Mouse (Mus musculus) forebrain, postnatal 0 days (tissue): ENCODE results near the gene Serinc5. TPM values are rescaled to one million over a fixed set of nuclear protein-coding genes. Genes with fewer than 3 reads are reported as not detected.

Source experiments
- ATAC-seq: fragments of 200-750 bp; cut with Nextera tagmentation; 2 replicates; pipeline ENCODE4 v1.8.0; 2017; ENCODE audit warnings: mild to moderate bottlenecking, moderate library complexity
- DNase-seq: peaks from one replicate; pipeline ENCODE4 v3.0.0-alpha.2; 2015
- H3K27ac ChIP-seq: fragments of 300-500 bp; sonication (generic); 2 replicates; pipeline ENCODE4 v1.5.1; 2014; ENCODE audit warnings: low read depth, mild to moderate bottlenecking, antibody characterized with exemption, low read length, moderate library complexity, mixed read lengths
- H3K27me3 ChIP-seq: fragments of 300-500 bp; sonication (generic); 2 replicates; pipeline ENCODE4 v1.6.1; 2014; ENCODE audit warnings: mild to moderate bottlenecking, low read length, mixed read lengths; ENCODE audit not compliant: insufficient read depth
- H3K36me3 ChIP-seq: fragments of 300-500 bp; sonication (generic); 2 replicates; pipeline ENCODE4 v1.6.1; 2014; ENCODE audit warnings: mild to moderate bottlenecking, moderate library complexity; ENCODE audit not compliant: insufficient read depth
- H3K4me1 ChIP-seq: fragments of 300-500 bp; sonication (generic); 2 replicates; pipeline ENCODE4 v1.6.1; 2014; ENCODE audit warnings: antibody characterized with exemption; ENCODE audit not compliant: insufficient read depth
- H3K4me2 ChIP-seq: fragments of 300-500 bp; sonication (generic); 2 replicates; pipeline ENCODE4 v1.6.1; 2014; ENCODE audit warnings: low read depth, mild to moderate bottlenecking, moderate library complexity
- H3K4me3 ChIP-seq: fragments of 300-500 bp; sonication (generic); 2 replicates; pipeline ENCODE4 v1.5.1; 2014; ENCODE audit warnings: low read depth, low read length, mixed read lengths
- H3K9ac ChIP-seq: fragments of 300-500 bp; sonication (generic); 2 replicates; pipeline ENCODE4 v1.6.1; 2014; ENCODE audit warnings: mild to moderate bottlenecking
- H3K9me3 ChIP-seq: fragments of 300-500 bp; sonication (generic); 2 replicates; pipeline ENCODE4 v1.6.1; 2016; ENCODE audit warnings: low read length
- CTCF ChIP-seq: sonication (generic); IDR thresholded peaks from 2 replicates; pipeline ENCODE4 v1.5.1; 2016; ENCODE audit warnings: antibody characterized with exemption, control low read depth, low read depth
- WGBS: fragments of 180-500 bp; shearing (Covaris S2); extraction: QIAGEN DNeasy Blood & Tissue Kit; methylation state at CpG from one replicate; pipeline ENCODE4 v1.1.7; 2014; 5-methylcytosine and 5-hydroxymethylcytosine counted together
- polyA plus RNA-seq: library from polyadenylated mRNA; unstranded; fragments of >200 nt; fragmentation: Nextera tagmentation; extraction: Ambion mirVana; gene quantifications from 2 replicates; pipeline ENCODE4 v1.2.1, GENCODE M21; 2015
- total RNA-seq: library from RNA; depleted of rRNA; stranded (reverse); fragments of >200 nt; gene quantifications from 2 replicates; pipeline ENCODE4 v1.2.3, GENCODE M21; 2014

The Serinc5 gene
- total and polyA plus RNA-seq, 2 experiments from 2014 or later, result 11.5 to 41.7 TPM

- no peak overlapping the region for H3K27ac ChIP-seq
- H3K9ac ChIP-seq, result no peak overlapping the region
- no peaks in the 10 kb centered on the region for H3K27me3 ChIP-seq
- no peak overlapping the region for H3K4me2 ChIP-seq
- H3K36me3 ChIP-seq, result 0 out of 2 replicates have a peak, but pooled peaks cover 8% of the 10 kb centered on the region
- DNase-seq (no peak), ATAC-seq (no peak)
- WGBS, result 76% methylated on average over 4 of the region's 4 CpGs
- H3K9me3 ChIP-seq, result no peaks in the 10 kb centered on the region
- TF ChIP-seq CTCF, result no peak
- no peaks in the 10 kb centered on the region for H3K4me1 ChIP-seq
- no peak overlapping the region for H3K4me3 ChIP-seq
Observed at GRCm38 (mm10) chr13:92665008-92665407, 54.1 kb downstream of the Serinc5 start.

- Histone ChIP-seq H3K4me3 (no peak overlapping the region), H3K27me3 (no peaks in the 10 kb centered on the region), H3K4me2 (no peak overlapping the region), H3K36me3 (no peaks in the 10 kb centered on the region), H3K9ac (no peak overlapping the region), H3K9me3 (no peaks in the 10 kb centered on the region), H3K27ac (no peak overlapping the region), H3K4me1 (no peaks in the 10 kb centered on the region)
- no peak for TF ChIP-seq CTCF
- 91% methylated on average over 6 of the region's 6 CpGs for WGBS
- no peak for ATAC-seq
- no peak for DNase-seq
Observed at GRCm38 (mm10) chr13:92668214-92668985, 57.5 kb downstream of the Serinc5 start.

GRCm38 (mm10) chr13:92671727-92672126, 60.8 kb downstream of the Serinc5 start:
- TF ChIP-seq CTCF, result no peak
- WGBS, result 74% methylated on average over 1 of the region's 1 CpGs
- no peaks in the 10 kb centered on the region for H3K9me3 ChIP-seq
- ATAC-seq (no peak), DNase-seq (no peak)
- H3K9ac ChIP-seq, result no peak overlapping the region
- H3K4me3 ChIP-seq, result no peak overlapping the region
- no peak overlapping the region for H3K4me2 ChIP-seq
- no peaks in the 10 kb centered on the region for H3K27me3 ChIP-seq
- no peaks in the 10 kb centered on the region for H3K36me3 ChIP-seq
- no peak overlapping the region for H3K27ac ChIP-seq
- H3K4me1 ChIP-seq, result no peaks in the 10 kb centered on the region

GRCm38 (mm10) chr13:92674676-92675075, 63.8 kb downstream of the Serinc5 start:
- no peaks in the 10 kb centered on the region for H3K27me3 ChIP-seq
- H3K4me1 ChIP-seq, result no peaks in the 10 kb centered on the region
- no peak overlapping the region for H3K27ac ChIP-seq
- DNase-seq (no peak), ATAC-seq (no peak)
- H3K9me3 ChIP-seq, result no peaks in the 10 kb centered on the region
- TF ChIP-seq CTCF, result no peak
- WGBS, result 75% methylated on average over 2 of the region's 2 CpGs
- no peak overlapping the region for H3K9ac ChIP-seq
- H3K4me3 ChIP-seq, result no peak overlapping the region
- no peak overlapping the region for H3K4me2 ChIP-seq
- H3K36me3 ChIP-seq, result no peaks in the 10 kb centered on the region

DNA sequence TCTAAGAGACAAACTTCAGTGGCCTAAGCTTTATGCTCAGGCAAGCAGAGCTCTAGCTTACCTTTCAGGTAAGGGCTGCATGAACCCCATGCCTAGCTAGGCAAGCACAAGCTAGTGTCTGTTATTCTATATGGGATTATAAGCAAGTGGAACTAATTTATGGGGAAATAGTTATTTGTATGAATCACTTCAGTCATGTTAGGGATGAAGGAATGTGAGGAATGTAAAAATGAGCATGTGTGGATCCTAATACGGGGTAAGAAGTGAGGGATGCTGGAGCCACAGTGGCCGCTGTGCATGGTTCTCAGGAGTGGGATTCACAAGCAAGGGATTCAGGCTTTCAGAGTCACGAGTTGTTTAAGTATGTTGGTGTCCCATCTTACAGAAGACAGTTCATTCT, 64.4 kb downstream of the Serinc5 start:
- Histone ChIP-seq H3K36me3 (no peaks in the 10 kb centered on the region), H3K4me2 (no peak overlapping the region), H3K4me3 (no peak overlapping the region), H3K4me1 (no peaks in the 10 kb centered on the region), H3K27ac (no peak overlapping the region), H3K27me3 (no peaks in the 10 kb centered on the region), H3K9me3 (no peaks in the 10 kb centered on the region), H3K9ac (no peak overlapping the region)
- no peak for TF ChIP-seq CTCF
- 77% methylated on average over 3 of the region's 3 CpGs for WGBS
- ATAC-seq, result no peak
- DNase-seq, result no peak

DNA sequence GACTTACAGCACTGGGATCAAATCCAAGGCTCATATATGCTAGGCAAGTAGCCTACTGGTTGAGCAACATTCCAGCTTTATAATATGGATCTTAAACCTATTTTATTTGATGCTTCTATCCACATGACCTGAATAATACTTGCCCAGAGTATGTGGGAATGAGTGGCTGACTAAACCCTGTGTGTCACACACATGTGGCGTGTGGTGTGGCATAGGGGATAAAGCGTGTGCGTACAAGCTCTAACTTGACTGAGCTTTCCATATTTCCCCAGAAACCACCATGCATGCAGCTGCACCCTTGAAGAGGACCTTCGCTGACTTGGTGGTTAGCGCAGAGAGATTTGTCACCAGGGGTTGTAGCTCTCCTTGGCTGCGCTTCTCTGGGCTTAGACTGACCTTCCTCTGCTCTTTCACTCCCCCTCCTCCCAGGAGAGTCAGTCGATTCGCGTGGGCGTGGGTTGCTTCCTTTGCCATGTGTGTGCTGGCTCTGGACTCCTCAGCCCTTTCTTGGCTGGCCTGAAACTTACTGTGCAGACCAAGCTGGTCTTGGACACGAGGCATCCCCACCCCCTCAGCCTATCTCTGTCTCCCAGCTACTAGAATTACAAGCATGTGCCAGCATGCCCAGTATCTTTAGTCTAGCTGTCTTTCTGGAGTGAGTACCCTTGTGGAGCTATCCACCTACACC, 65.2 kb downstream of the Serinc5 start:
- WGBS, result 75% methylated on average over 11 of the region's 11 CpGs
- Histone ChIP-seq H3K36me3 (no peaks in the 10 kb centered on the region), H3K27ac (no peak overlapping the region), H3K27me3 (no peaks in the 10 kb centered on the region), H3K9me3 (no peaks in the 10 kb centered on the region), H3K4me2 (no peak overlapping the region), H3K4me3 (no peak overlapping the region), H3K4me1 (no peaks in the 10 kb centered on the region), H3K9ac (no peak overlapping the region)
- no peak; the same call in 1 of the 2 replicates for ATAC-seq
- TF ChIP-seq CTCF, result no peak
- no peak for DNase-seq

- no peak overlapping the region for H3K4me2 ChIP-seq
- no peak for ATAC-seq
- H3K36me3 ChIP-seq, result no peaks in the 10 kb centered on the region
- WGBS, result 67% methylated on average over 4 of the region's 4 CpGs
- H3K9ac ChIP-seq, result no peak overlapping the region
- no peaks in the 10 kb centered on the region for H3K27me3 ChIP-seq
- no peak overlapping the region for H3K27ac ChIP-seq
- H3K4me3 ChIP-seq, result no peak overlapping the region
- no peak for DNase-seq
- H3K9me3 ChIP-seq, result no peaks in the 10 kb centered on the region
- no peaks in the 10 kb centered on the region for H3K4me1 ChIP-seq
- TF ChIP-seq CTCF, result no peak
Observed at GRCm38 (mm10) chr13:92677656-92678055, 66.8 kb downstream of the Serinc5 start.
